Mouse (Mus musculus): Measurements from ENCODE around the gene Tfb2m.

Gene Tfb2m

GRCm38 (mm10) chr1:179556921-179557320 lies 10.9 kb upstream of the Tfb2m start:
- no peak for DNase-seq

GRCm38 (mm10) chr1:179553949-179554347 lies 7.9 kb upstream of the Tfb2m start:
- no peak for DNase-seq

GRCm38 (mm10) chr1:179553197-179553948 lies 7.3 kb upstream of the Tfb2m start:
- no peak for DNase-seq

GRCm38 (mm10) chr1:179552751-179553150 lies 6.7 kb upstream of the Tfb2m start:
- peak; percentile 54 to 73 for DNase-seq

GRCm38 (mm10) chr1:179551921-179552320 lies 5.9 kb upstream of the Tfb2m start:
- no peak for DNase-seq

- no peak for DNase-seq
These were observed 5.3 kb upstream of the Tfb2m start for GRCm38 (mm10) chr1:179551336-179551735.

GRCm38 (mm10) chr1:179548996-179549752 lies 3.1 kb upstream of the Tfb2m start:
- DNase-seq, result no peak

GRCm38 (mm10) chr1:179548220-179548619 lies 2.2 kb upstream of the Tfb2m start:
- no peak for DNase-seq

GRCm38 (mm10) chr1:179547176-179547575 lies 1.1 kb upstream of the Tfb2m start:
- no peak for DNase-seq

- DNase-seq, result no peak
These were observed 467 bp upstream of the Tfb2m start for GRCm38 (mm10) chr1:179546551-179546917.

GRCm38 (mm10) chr1:179541502-179541901 lies 4.6 kb downstream of the Tfb2m start:
- DNase-seq, result no peak

- no peak for DNase-seq
These were observed 6.2 kb downstream of the Tfb2m start for GRCm38 (mm10) chr1:179539887-179540286.

- no peak for DNase-seq
These were observed 7.0 kb downstream of the Tfb2m start for GRCm38 (mm10) chr1:179539054-179539453.

- no peak for DNase-seq
These were observed 26.2 kb downstream of the Tfb2m start for GRCm38 (mm10) chr1:179519901-179520300.

GRCm38 (mm10) chr1:179517713-179518465 lies 28.2 kb downstream of the Tfb2m start, which contains the start of gene Smyd3:
Smyd3 (minus strand) TSS chr1:179518041.
- peak; percentile 82 to 86 for DNase-seq

- DNase-seq, result peak; percentile 19 to 32
These were observed 28.9 kb downstream of the Tfb2m start for GRCm38 (mm10) chr1:179516941-179517712.

GRCm38 (mm10) chr1:179511895-179512294 lies 34.2 kb downstream of the Tfb2m start:
- no peak for DNase-seq

GRCm38 (mm10) chr1:179510546-179511340 lies 35.3 kb downstream of the Tfb2m start:
- no peak for DNase-seq

GRCm38 (mm10) chr1:179506530-179507315 lies 39.3 kb downstream of the Tfb2m start:
- peak in 1 of 2 experiments; percentile 10 for DNase-seq

GRCm38 (mm10) chr1:179502565-179502964 lies 43.5 kb downstream of the Tfb2m start:
- no peak for DNase-seq

GRCm38 (mm10) chr1:179499257-179499656 lies 46.8 kb downstream of the Tfb2m start:
- no peak for DNase-seq
